Mouse (Mus musculus) liver, postnatal 0 days (tissue): ENCODE data around the gene Retsat. TPM values are rescaled to one million over a fixed set of nuclear protein-coding genes. Genes with fewer than 3 reads are reported as not detected.
A peak's percentile ranks its signal among the peaks of the same experiment; 100 is the strongest.

ENCODE experiments used
- ATAC-seq: fragments of 200-750 bp; cut with Nextera tagmentation; 2 replicates; pipeline ENCODE4 v1.8.0; 2017; ENCODE audit warnings: mild to moderate bottlenecking, moderate library complexity
- DNase-seq: peaks from one replicate; pipeline ENCODE4 v3.0.0-alpha.2; 2016
- H3K27ac ChIP-seq: fragments of 300-500 bp; sonication (generic); 2 replicates; pipeline ENCODE4 v1.5.1; 2014; ENCODE audit warnings: antibody characterized with exemption, moderate library complexity, mild to moderate bottlenecking, low read depth
- H3K27me3 ChIP-seq: fragments of 300-500 bp; sonication (generic); 2 replicates; pipeline ENCODE4 v1.6.1; 2014; ENCODE audit warnings: low read length, control low read depth, mixed read lengths; ENCODE audit not compliant: insufficient read depth
- H3K36me3 ChIP-seq: fragments of 300-500 bp; sonication (generic); replicated peaks from 2 replicates; pipeline ENCODE4 v1.6.1; 2014; ENCODE audit warnings: mild to moderate bottlenecking, control low read depth, low read length, moderate library complexity, mixed read lengths; ENCODE audit not compliant: insufficient read depth
- H3K4me1 ChIP-seq: fragments of 300-500 bp; sonication (generic); 2 replicates; pipeline ENCODE4 v1.6.1; 2014; ENCODE audit warnings: antibody characterized with exemption, mild to moderate bottlenecking, control low read depth; ENCODE audit not compliant: insufficient read depth
- H3K4me2 ChIP-seq: fragments of 300-500 bp; sonication (generic); 2 replicates; pipeline ENCODE4 v1.6.1; 2014; ENCODE audit warnings: low read depth, mild to moderate bottlenecking, low read length, moderate library complexity, mixed read lengths
- H3K4me3 ChIP-seq: fragments of 300-500 bp; sonication (generic); 2 replicates; pipeline ENCODE4 v1.5.1; 2014; ENCODE audit warnings: low read depth, low read length
- H3K9ac ChIP-seq: fragments of 300-500 bp; sonication (generic); replicated peaks from 2 replicates; pipeline ENCODE4 v1.6.1; 2014; ENCODE audit warnings: mild to moderate bottlenecking, moderate library complexity
- H3K9me3 ChIP-seq: fragments of 300-500 bp; sonication (generic); 2 replicates; pipeline ENCODE4 v1.6.1; 2016; ENCODE audit warnings: mild to moderate bottlenecking, control low read depth, low read length, mixed read lengths
- CTCF ChIP-seq: sonication (generic); IDR thresholded peaks from 2 replicates; pipeline ENCODE4 v1.5.1; 2016; ENCODE audit warnings: antibody characterized with exemption, low read depth
- EP300 ChIP-seq: IDR thresholded peaks from 2 replicates; pipeline ENCODE4 v1.6.1; 2016; ENCODE audit warnings: antibody characterized with exemption, low read depth, mild to moderate bottlenecking
- WGBS: fragments of 180-500 bp; shearing (Covaris S2); extraction: QIAGEN DNeasy Blood & Tissue Kit; methylation state at CpG from one replicate; pipeline ENCODE4 v1.1.7; 2014; ENCODE audit not compliant: insufficient replicate concordance; 5-methylcytosine and 5-hydroxymethylcytosine counted together
- polyA plus RNA-seq: library from polyadenylated mRNA; unstranded; fragments of >200 nt; fragmentation: Nextera tagmentation; extraction: Ambion mirVana; gene quantifications from 2 replicates; pipeline ENCODE4 v1.2.1, GENCODE M21; 2015

Gene Retsat
- polyA plus RNA-seq, 1 experiment from 2014 or later = 109 TPM

- 76% methylated on average over 5 of the region's 5 CpGs for whole genome bisulfite sequencing
Measured at GRCm38 (mm10) chr6:72567508-72567907, 30.8 kb upstream of the Retsat start.

GRCm38 (mm10) chr6:72568736-72569135 lies 29.5 kb upstream of the Retsat start:
- ATAC-seq = no peak
- no peaks in the 10 kb centered on the region for H3K27me3 ChIP-seq
- DNase-seq = no peak
- no peak overlapping the region for H3K4me2 ChIP-seq
- no peak overlapping the region for H3K9ac ChIP-seq
- no peak overlapping the region for H3K4me3 ChIP-seq
- H3K4me1 ChIP-seq = no peaks in the 10 kb centered on the region; the same call in 1 of the 2 replicates
- no peak for TF ChIP-seq EP300
- no peak for TF ChIP-seq CTCF
- H3K9me3 ChIP-seq = no peaks in the 10 kb centered on the region
- WGBS = 95% methylated on average over 10 of the region's 10 CpGs
- H3K27ac ChIP-seq = no peak overlapping the region
- peaks cover 4% of the 10 kb centered on the region; the same call in 1 of the 2 replicates for H3K36me3 ChIP-seq

More at GRCm38 (mm10) chr6:72567508-72567907, 30.8 kb upstream of the Retsat start:
- Histone ChIP-seq H3K27ac (no peak overlapping the region), H3K9me3 (no peaks in the 10 kb centered on the region), H3K9ac (no peak overlapping the region), H3K36me3 (no peaks in the 10 kb centered on the region; the same call in 1 of the 2 replicates), H3K27me3 (no peaks in the 10 kb centered on the region), H3K4me1 (no peaks in the 10 kb centered on the region; the same call in 1 of the 2 replicates), H3K4me3 (no peak overlapping the region), H3K4me2 (no peak overlapping the region)
- no peak for DNase-seq
- 0 out of 2 replicates have a peak, but pooled peaks have one; percentile 28 for ATAC-seq
- TF ChIP-seq EP300 (no peak), CTCF (0 out of 2 replicates have a peak, but pooled peaks have one; percentile 19)

- H3K27ac ChIP-seq = 0 out of 2 replicates have a peak overlapping the region, but pooled peaks have one; percentile 44
- no peaks in the 10 kb centered on the region for H3K27me3 ChIP-seq
- H3K9me3 ChIP-seq = no peaks in the 10 kb centered on the region
- no peak overlapping the region for H3K9ac ChIP-seq
- ATAC-seq (peak; percentile 78), DNase-seq (peak; percentile 28)
- 79% methylated on average over 10 of the region's 10 CpGs for WGBS
- peaks cover 11% of the 10 kb centered on the region; the same call in 1 of the 2 replicates for H3K36me3 ChIP-seq
- H3K4me2 ChIP-seq = no peak overlapping the region
- no peak for TF ChIP-seq EP300
- TF ChIP-seq CTCF = no peak
- H3K4me1 ChIP-seq = no peaks in the 10 kb centered on the region; the same call in 1 of the 2 replicates
- no peak overlapping the region for H3K4me3 ChIP-seq
Measured at GRCm38 (mm10) chr6:72570644-72571397, 27.5 kb upstream of the Retsat start.

GRCm38 (mm10) chr6:72571826-72572225 lies 26.4 kb upstream of the Retsat start:
- no peak for TF ChIP-seq EP300
- no peak for TF ChIP-seq CTCF
- Histone ChIP-seq H3K4me1 (no peaks in the 10 kb centered on the region), H3K27ac (no peak overlapping the region), H3K9ac (no peak overlapping the region), H3K36me3 (peaks cover 13% of the 10 kb centered on the region; the same call in 1 of the 2 replicates), H3K9me3 (no peaks in the 10 kb centered on the region), H3K4me2 (no peak overlapping the region), H3K27me3 (no peaks in the 10 kb centered on the region), H3K4me3 (no peak overlapping the region)
- WGBS = 47% methylated on average over 3 of the region's 3 CpGs
- ATAC-seq (no peak), DNase-seq (no peak)

- TF ChIP-seq EP300 = no peak
- no peak for TF ChIP-seq CTCF
- no peaks in the 10 kb centered on the region for H3K9me3 ChIP-seq
- peaks cover 13% of the 10 kb centered on the region for H3K36me3 ChIP-seq
- H3K27ac ChIP-seq = no peak overlapping the region
- H3K4me3 ChIP-seq = no peak overlapping the region
- H3K4me2 ChIP-seq = no peak overlapping the region
- no peak for ATAC-seq
- H3K4me1 ChIP-seq = no peaks in the 10 kb centered on the region
- no peak overlapping the region for H3K9ac ChIP-seq
- DNase-seq = no peak
- no peaks in the 10 kb centered on the region for H3K27me3 ChIP-seq
- 93% methylated on average over 3 of the region's 3 CpGs for WGBS
Measured at GRCm38 (mm10) chr6:72576041-72576440, 22.2 kb upstream of the Retsat start.

- no peak overlapping the region for H3K9ac ChIP-seq
- DNase-seq (no peak), ATAC-seq (no peak)
- no peaks in the 10 kb centered on the region for H3K9me3 ChIP-seq
- no peaks in the 10 kb centered on the region for H3K4me1 ChIP-seq
- WGBS = 62% methylated on average over 11 of the region's 11 CpGs
- TF ChIP-seq CTCF = no peak
- no peak for TF ChIP-seq EP300
- no peak overlapping the region for H3K27ac ChIP-seq
- H3K36me3 ChIP-seq = no peaks in the 10 kb centered on the region; the same call in none of the 2 replicates
- H3K4me3 ChIP-seq = no peak overlapping the region
- H3K4me2 ChIP-seq = no peak overlapping the region
- H3K27me3 ChIP-seq = no peaks in the 10 kb centered on the region
Measured at GRCm38 (mm10) chr6:72581625-72582382, 16.5 kb upstream of the Retsat start.
